Mouse (Mus musculus): Measurements from ENCODE around the gene Farp1. TPM values are rescaled to one million over a fixed set of nuclear protein-coding genes. Genes with fewer than 3 reads are reported as not detected.

Gene Farp1
- polyA plus RNA-seq (2015; fragmentation: Nextera tagmentation; extraction: Ambion mirVana), result 21.3 and 22.5 TPM in 2 replicates

DNA sequence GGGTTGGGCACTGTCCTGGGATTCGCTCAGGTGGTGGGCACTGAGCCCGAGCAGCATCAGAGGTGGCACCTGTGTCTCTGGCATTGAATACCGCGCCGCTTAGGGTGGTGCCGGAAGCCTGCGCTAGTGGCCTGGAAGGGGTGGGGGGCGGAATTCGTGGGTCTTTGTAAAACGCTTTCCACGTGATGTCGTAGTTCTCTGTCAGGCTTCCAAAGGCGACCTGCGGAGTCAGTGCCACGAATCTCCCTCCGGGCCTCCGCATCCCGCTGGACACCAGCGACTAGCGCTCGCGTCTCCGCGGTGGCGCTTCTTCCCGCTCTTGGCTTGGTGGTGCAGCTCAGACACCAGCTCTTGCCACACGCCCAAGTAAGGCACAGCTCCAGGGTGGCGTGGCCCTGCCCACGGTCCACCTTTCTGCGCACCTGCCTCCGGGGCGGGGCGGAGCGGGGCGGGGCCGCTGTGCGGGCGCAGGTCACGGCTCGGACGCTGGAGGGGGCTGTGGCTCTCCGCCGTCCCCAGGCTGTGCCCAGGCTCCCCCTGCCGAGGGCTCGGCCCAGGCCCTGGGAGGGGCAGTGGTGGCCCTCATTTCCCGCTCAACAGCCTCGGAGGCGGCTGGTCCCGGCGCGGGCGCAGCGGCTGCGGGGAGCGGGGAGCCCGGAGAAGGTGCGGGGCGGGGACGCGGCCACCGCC lies at the start of gene Farp1:
Farp1 (plus strand) TSS at position 228 of the 690 bp plus-strand sequence.
- peak within 1 kb of the TSS; percentile 94 for H3K9ac ChIP-seq (replicated peaks)
- H3K27me3 ChIP-seq, result peaks cover 13% of the 10 kb centered on the region
- peak within 1 kb of the TSS; percentile 88 for H3K27ac ChIP-seq
- peaks cover 36% of the 10 kb centered on the region for H3K4me1 ChIP-seq (replicated peaks)
- peak within 1 kb of the TSS; percentile 91 for H3K4me2 ChIP-seq (replicated peaks)
- under 1% methylated on average over 53 of the region's 61 CpGs for WGBS
- ATAC-seq, result peak; percentile 96
- no peaks in the 10 kb centered on the region for H3K36me3 ChIP-seq
- peak within 1 kb of the TSS; percentile 89 for H3K4me3 ChIP-seq (replicated peaks)
- no peaks in the 10 kb centered on the region for H3K9me3 ChIP-seq

DNA sequence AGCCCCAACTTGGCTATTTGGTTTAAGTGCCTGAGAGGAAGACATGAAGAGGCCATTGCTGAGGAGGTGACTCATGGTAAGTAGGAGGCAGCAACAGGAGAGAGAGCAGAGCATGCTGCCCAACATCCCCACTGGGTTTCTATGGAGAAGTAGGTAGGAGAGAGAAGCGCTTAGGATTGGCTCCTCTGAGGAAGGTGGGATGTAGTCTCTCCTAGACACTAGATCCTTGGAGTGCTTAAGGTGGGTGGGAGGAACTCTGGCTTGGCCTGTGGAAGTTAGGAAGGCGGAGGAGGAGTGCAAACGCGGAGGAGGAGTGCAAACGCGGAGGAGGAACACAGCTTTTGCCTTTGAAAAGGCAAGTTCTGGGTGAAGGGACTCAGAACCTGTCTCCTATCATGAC lies 45.9 kb upstream of the Farp1 start:
- Histone ChIP-seq H3K27me3 (no peaks in the 10 kb centered on the region), H3K36me3 (no peaks in the 10 kb centered on the region), H3K4me2 (replicated peaks) (no peak overlapping the region), H3K4me3 (replicated peaks) (no peak overlapping the region), H3K4me1 (replicated peaks) (no peaks in the 10 kb centered on the region), H3K9ac (replicated peaks) (no peak overlapping the region), H3K9me3 (no peaks in the 10 kb centered on the region), H3K27ac (no peak overlapping the region)
- WGBS, result 57% methylated on average over 6 of the region's 6 CpGs
- no peak for ATAC-seq

DNA sequence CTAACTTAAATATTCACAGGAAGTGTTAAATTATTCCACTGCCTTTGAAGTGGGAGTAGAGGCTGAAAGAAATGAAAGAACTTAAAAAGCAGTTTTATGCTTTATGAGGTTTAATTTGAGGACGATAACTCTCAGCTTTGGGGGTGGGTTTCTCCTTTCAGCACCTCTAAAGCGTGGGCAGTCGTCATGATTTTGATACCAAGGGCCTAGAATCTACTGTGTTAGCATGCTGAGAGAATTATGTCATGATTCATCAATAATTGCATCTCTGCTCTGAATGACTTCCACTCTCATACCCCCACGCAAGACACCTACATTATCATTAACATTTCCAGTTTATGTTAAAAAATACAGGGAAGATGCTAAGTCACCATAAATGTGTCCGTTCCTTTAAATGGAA lies 37.3 kb upstream of the Farp1 start:
- Histone ChIP-seq H3K4me2 (replicated peaks) (no peak overlapping the region), H3K36me3 (no peaks in the 10 kb centered on the region), H3K9ac (replicated peaks) (no peak overlapping the region), H3K27ac (no peak overlapping the region), H3K4me3 (replicated peaks) (no peak overlapping the region), H3K9me3 (no peaks in the 10 kb centered on the region), H3K4me1 (replicated peaks) (0 out of 2 replicates have a peak, but pooled peaks cover 3% of the 10 kb centered on the region), H3K27me3 (no peaks in the 10 kb centered on the region)
- WGBS, result 90% methylated on average over 5 of the region's 5 CpGs
- no peak for ATAC-seq

DNA sequence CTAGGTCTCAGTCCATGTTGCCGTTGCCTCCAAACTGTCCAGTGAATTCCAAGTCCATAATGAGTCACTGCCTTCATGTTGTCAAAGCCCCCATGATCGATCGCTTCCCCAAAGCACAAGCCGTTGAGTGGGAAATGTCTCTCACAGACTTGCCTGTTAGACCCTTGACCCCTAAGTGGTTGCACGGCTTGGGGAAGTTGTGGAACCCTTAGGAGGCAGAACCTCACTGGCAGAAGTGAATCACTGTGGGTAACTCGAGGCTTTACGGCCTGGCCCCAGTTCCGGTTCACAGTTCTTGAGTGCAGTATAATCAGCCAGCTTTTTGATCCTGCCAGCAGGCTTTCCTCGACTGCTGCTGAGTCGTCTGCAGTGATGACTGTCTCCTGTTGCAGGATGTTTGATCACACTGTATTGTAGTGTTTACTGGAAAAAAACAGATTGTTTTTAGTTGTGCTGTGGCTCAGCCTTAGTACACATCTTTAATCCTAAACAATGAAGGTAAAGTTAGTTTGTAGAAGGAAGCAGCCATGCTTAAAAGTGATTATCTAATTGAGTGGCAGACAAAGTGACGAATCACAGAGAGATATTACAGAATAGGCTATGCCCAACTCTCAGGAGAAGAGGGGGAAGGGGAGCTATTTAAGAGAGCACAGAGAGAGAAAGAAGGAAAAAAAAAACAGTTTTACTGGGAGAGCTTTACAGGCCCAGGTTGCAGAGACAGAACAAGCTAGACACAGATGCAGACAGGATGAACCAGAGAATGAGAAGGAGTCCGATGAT lies 34.2 kb upstream of the Farp1 start:
- no peaks in the 10 kb centered on the region for H3K9me3 ChIP-seq
- no peak overlapping the region for H3K4me3 ChIP-seq (replicated peaks)
- 0 out of 2 replicates have a peak, but pooled peaks cover 3% of the 10 kb centered on the region for H3K4me1 ChIP-seq (replicated peaks)
- no peak overlapping the region for H3K9ac ChIP-seq (replicated peaks)
- WGBS, result 46% methylated on average over 12 of the region's 12 CpGs
- no peaks in the 10 kb centered on the region for H3K27me3 ChIP-seq
- H3K27ac ChIP-seq, result no peak overlapping the region
- no peak overlapping the region for H3K4me2 ChIP-seq (replicated peaks)
- peak; percentile 37; the same call in 1 of the 2 replicates for ATAC-seq
- H3K36me3 ChIP-seq, result no peaks in the 10 kb centered on the region

DNA sequence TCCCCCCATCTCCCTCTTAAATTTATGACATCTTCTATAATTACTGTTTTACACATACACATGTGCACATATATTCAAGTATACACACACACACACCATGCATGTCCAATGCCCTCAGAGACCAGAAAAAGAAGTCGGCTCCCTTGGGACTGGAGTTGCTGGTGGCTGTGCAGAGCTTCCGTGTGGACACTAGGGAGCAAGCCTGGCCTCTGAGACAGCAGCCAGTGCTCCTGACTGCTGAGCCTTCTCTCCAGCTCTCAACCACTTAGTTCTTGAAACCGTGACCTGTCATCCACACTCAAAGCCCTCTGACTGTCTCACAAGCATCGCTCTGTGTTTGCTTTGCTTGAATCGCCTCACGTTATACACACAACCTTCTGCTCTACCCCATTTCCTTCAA lies 29.4 kb upstream of the Farp1 start:
- Histone ChIP-seq H3K27ac (no peak overlapping the region), H3K9me3 (no peaks in the 10 kb centered on the region), H3K4me1 (replicated peaks) (0 out of 2 replicates have a peak, but pooled peaks cover 1% of the 10 kb centered on the region), H3K36me3 (no peaks in the 10 kb centered on the region), H3K4me3 (replicated peaks) (no peak overlapping the region), H3K27me3 (no peaks in the 10 kb centered on the region), H3K4me2 (replicated peaks) (no peak overlapping the region), H3K9ac (replicated peaks) (no peak overlapping the region)
- ATAC-seq, result no peak
- WGBS, result 95% methylated on average over 6 of the region's 6 CpGs

DNA sequence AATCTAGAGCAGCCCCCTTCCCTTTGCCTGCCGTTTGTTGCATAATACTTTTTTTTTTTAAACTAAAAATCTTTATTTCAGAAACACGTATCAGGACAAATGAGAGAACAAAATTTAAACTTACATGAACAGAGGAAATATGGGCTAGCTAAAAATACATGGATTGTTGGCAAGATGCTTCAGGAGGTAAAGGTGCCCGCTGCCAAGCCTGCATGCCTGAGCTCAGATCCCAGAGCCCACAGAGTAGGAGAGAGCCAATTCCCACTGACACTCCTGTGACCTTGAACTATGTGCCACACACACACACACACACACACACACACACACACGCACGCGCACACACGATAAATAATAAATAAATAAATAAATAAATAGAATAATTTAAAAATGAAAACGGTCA lies 29.0 kb upstream of the Farp1 start:
- Histone ChIP-seq H3K36me3 (no peaks in the 10 kb centered on the region), H3K27me3 (no peaks in the 10 kb centered on the region), H3K4me3 (replicated peaks) (no peak overlapping the region), H3K9me3 (no peaks in the 10 kb centered on the region), H3K4me1 (replicated peaks) (no peaks in the 10 kb centered on the region), H3K4me2 (replicated peaks) (no peak overlapping the region), H3K27ac (no peak overlapping the region), H3K9ac (replicated peaks) (no peak overlapping the region)
- ATAC-seq, result no peak
- WGBS, result 96% methylated on average over 8 of the region's 8 CpGs

DNA sequence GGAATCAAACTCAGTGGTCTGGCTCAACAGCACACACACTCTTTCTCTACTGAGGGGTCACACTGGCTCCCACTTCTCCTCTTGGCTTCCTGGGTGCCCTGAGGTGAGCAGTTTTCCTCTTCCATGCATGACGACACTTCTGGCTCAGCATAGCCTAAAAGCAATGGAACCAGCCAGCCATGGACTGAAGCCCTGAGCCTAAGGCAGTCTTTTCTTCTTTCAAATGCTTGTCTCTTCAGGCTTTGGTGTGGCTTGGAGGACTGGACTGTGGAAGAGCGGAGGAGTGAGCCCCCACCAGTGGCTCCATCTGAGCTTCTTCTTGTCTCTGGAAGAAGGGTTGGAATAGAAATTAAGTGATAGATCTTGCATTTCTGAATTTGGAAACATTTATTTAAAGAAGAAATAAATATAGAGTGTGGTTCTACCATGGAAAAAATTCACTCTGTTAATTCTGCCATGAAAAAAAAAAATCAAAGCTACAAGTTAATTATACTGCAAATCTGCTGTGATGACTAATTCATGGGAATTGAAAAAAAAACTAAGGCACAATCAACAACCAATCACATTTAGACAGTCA lies 19.8 kb upstream of the Farp1 start:
- Histone ChIP-seq H3K4me1 (replicated peaks) (no peaks in the 10 kb centered on the region), H3K9ac (replicated peaks) (no peak overlapping the region), H3K27ac (no peak overlapping the region), H3K9me3 (peaks cover 3% of the 10 kb centered on the region; the same call in 1 of the 2 replicates), H3K27me3 (no peaks in the 10 kb centered on the region), H3K4me2 (replicated peaks) (no peak overlapping the region), H3K4me3 (replicated peaks) (no peak overlapping the region), H3K36me3 (no peaks in the 10 kb centered on the region)
- WGBS, result 71% methylated on average over 2 of the region's 2 CpGs
- ATAC-seq, result no peak

DNA sequence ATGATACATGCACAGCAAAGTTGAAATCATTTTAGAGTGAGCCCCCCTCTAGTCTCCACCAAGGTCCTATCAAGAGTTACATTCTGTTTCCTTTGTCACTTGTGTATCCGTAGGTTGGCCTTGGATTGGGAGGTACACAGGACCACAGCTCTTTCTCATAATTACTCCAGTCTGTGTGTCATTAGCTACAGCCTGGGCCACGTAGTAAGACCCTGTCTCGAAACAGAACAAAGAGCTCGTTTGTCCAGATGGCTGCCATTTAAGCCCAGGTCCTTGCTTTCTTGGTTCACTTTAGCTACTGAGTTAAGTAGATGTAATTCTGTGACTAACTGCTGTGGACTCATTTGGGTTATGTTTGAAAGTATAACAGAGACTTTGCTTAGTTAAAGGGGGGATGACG lies 12.6 kb upstream of the Farp1 start:
- no peaks in the 10 kb centered on the region for H3K27me3 ChIP-seq
- ATAC-seq, result no peak
- H3K4me1 ChIP-seq (replicated peaks), result no peaks in the 10 kb centered on the region
- peaks cover 3% of the 10 kb centered on the region; the same call in 1 of the 2 replicates for H3K9me3 ChIP-seq
- H3K27ac ChIP-seq, result no peak overlapping the region
- no peak overlapping the region for H3K4me3 ChIP-seq (replicated peaks)
- H3K36me3 ChIP-seq, result no peaks in the 10 kb centered on the region
- H3K4me2 ChIP-seq (replicated peaks), result no peak overlapping the region
- no peak overlapping the region for H3K9ac ChIP-seq (replicated peaks)
- 77% methylated on average over 5 of the region's 5 CpGs for WGBS

DNA sequence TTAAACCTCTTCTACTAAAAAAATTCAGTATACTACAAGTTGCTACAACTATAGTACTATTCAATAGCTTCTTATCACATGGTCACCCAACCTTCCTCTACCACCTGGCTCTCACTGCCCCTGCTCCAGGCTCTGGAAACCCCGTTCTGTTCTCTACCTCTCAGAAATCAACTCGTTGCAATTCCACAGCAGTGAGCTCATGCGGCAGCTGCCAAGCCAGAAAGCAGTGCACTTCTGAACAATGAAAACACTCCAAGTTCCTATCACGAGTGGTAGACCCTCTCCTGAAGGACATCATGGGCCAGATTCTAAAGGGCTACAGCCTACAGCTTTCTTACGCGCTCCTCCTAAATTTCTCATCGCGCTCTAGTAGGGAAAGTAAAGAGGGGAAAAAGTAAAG lies 9.6 kb upstream of the Farp1 start:
- Histone ChIP-seq H3K9ac (replicated peaks) (no peak overlapping the region), H3K27ac (no peak overlapping the region), H3K27me3 (no peaks in the 10 kb centered on the region), H3K4me2 (replicated peaks) (no peak overlapping the region), H3K4me3 (replicated peaks) (no peak overlapping the region), H3K36me3 (no peaks in the 10 kb centered on the region), H3K9me3 (no peaks in the 10 kb centered on the region), H3K4me1 (replicated peaks) (no peaks in the 10 kb centered on the region)
- ATAC-seq, result no peak
- 81% methylated on average over 8 of the region's 8 CpGs for WGBS

DNA sequence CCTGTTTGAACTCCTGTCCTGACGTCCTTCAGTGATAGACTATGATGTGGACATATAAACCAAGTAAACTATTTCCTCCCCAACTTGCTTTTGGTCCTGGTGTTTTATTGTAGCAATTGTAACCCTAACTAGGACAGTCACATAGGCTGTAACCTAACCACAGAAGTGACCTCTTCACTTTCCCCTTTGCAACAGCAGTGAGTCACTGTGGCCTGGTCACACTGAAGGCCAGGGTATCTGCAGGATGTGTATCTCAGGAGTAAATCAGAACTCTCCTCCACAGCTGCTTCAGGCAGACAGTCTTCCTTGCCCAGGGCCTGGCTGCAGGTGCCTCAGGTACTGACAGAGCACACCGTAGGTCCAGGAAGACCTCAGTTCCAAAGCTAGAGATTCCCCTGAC lies 3.6 kb upstream of the Farp1 start:
- no peak for ATAC-seq
- Histone ChIP-seq H3K27ac (no peak overlapping the region), H3K4me3 (replicated peaks) (no peak overlapping the region), H3K9me3 (no peaks in the 10 kb centered on the region), H3K27me3 (peaks cover 13% of the 10 kb centered on the region), H3K36me3 (no peaks in the 10 kb centered on the region), H3K4me1 (replicated peaks) (peaks cover 10% of the 10 kb centered on the region), H3K9ac (replicated peaks) (no peak overlapping the region), H3K4me2 (replicated peaks) (no peak overlapping the region)
- 80% methylated on average over 2 of the region's 2 CpGs for WGBS

DNA sequence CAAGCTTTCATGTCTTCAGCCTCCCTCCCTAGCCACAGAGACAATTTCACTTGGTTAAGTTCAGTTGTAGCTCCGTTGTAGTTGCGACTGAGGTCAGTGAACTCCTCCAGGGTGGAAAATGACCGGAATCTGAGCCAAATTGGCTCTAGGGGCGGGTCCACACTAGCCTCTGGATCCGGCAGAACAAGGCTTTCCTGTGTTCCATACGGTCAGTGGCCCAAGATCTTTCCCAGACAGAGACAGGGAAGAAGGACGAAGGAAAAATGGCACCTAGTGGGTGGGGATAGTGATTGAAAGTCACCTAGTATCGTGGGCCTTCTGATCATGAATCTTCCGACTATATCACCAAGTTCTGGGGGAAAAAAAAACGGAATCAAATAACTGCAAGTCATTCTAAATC lies 475 bp upstream of the Farp1 start:
- H3K9ac ChIP-seq (replicated peaks), result peak overlapping the region; percentile 94; the same call in 1 of the 2 replicates
- H3K36me3 ChIP-seq, result no peaks in the 10 kb centered on the region
- peaks cover 36% of the 10 kb centered on the region for H3K4me1 ChIP-seq (replicated peaks)
- ATAC-seq, result no peak
- peak overlapping the region; percentile 91 for H3K4me2 ChIP-seq (replicated peaks)
- H3K4me3 ChIP-seq (replicated peaks), result peak overlapping the region; percentile 89
- H3K27me3 ChIP-seq, result peaks cover 13% of the 10 kb centered on the region
- H3K27ac ChIP-seq, result no peak overlapping the region
- WGBS, result 28% methylated on average over 10 of the region's 10 CpGs
- H3K9me3 ChIP-seq, result no peaks in the 10 kb centered on the region

All from midbrain, embryonic 13.5 days (tissue).